Mouse (Mus musculus) brain, embryonic 14.5 days (tissue): Measurements from ENCODE around the gene Rlbp1.

Source experiments
- CTCF ChIP-seq: fragments of 200-500 bp; IDR thresholded peaks from 2 replicates; pipeline ENCODE4 v1.5.1; 2012; ENCODE audit warnings: inconsistent platforms, mild to moderate bottlenecking, moderate library complexity, borderline replicate concordance; ENCODE audit not compliant: insufficient read depth, insufficient read length; ENCODE audit errors: extremely low read depth
- POLR2A ChIP-seq: fragments of 200-500 bp; IDR thresholded peaks from 2 replicates; pipeline ENCODE4 v1.6.1; 2012; ENCODE audit warnings: mild to moderate bottlenecking, inconsistent platforms, borderline replicate concordance; ENCODE audit not compliant: poor library complexity, insufficient read depth, insufficient read length, severe bottlenecking; ENCODE audit errors: extremely low read depth

DNA sequence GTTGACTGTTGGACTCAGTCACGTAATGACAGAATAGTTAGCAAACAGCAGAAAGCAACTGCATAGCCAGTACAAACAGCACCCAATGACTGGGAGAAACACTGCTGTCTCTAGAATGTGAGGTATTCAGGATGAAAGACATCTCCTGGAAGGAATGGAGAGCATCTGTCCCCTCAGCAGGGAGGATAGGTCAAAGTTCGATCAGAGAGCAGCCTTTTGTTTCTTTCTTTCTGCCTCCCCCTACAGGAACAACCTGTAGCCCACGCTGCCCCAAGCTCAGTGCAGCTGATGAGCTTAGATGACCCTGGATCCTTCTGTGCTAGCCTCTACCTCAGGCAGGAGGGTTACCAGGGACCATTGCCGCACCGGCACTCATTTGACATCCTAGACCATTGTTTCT lies 41.4 kb upstream of the Rlbp1 start:
- TF ChIP-seq CTCF, result no peak
- TF ChIP-seq POLR2A, result no peak
